Mouse (Mus musculus): ENCODE measurements around the gene Ankrd50. TPM values are rescaled to one million over a fixed set of nuclear protein-coding genes. Genes with fewer than 3 reads are reported as not detected.
A peak's percentile ranks its signal among the peaks of the same experiment; 100 is the strongest.

Ankrd50 gene
- polyA plus RNA-seq, 1 experiment from 2014 or later: 21.3 TPM

GRCm38 (mm10) chr3:38496795-38497385, 12.2 kb upstream of the Ankrd50 start:
- no peaks in the 10 kb centered on the region for H3K9me3 ChIP-seq (ENCODE audit: control insufficient read depth, low read length)
- no peak overlapping the region for H3K27ac ChIP-seq (ENCODE audit: low read depth, low read length)
- H3K4me2 ChIP-seq (ENCODE audit: low read depth, low read length): no peak overlapping the region
- 80% methylated on average over 3 of the region's 3 CpGs for WGBS
- ATAC-seq (ENCODE audit: low read depth): no peak
- H3K27me3 ChIP-seq (ENCODE audit: control insufficient read depth, insufficient read depth, low read length): no peaks in the 10 kb centered on the region
- H3K36me3 ChIP-seq (ENCODE audit: control insufficient read depth, insufficient read depth, low read length): no peaks in the 10 kb centered on the region
- no peak overlapping the region for H3K4me3 ChIP-seq (ENCODE audit: low read depth, low read length)
- no peaks in the 10 kb centered on the region for H3K4me1 ChIP-seq (ENCODE audit: control insufficient read depth, insufficient read depth, low read length)
- no peak overlapping the region for H3K9ac ChIP-seq (replicated peaks; ENCODE audit: low read depth, low read length)

- Histone ChIP-seq H3K27me3 (ENCODE audit: control insufficient read depth, insufficient read depth, low read length) (no peaks in the 10 kb centered on the region), H3K9me3 (ENCODE audit: control insufficient read depth, low read length) (no peaks in the 10 kb centered on the region), H3K4me3 (ENCODE audit: low read depth, low read length) (no peak overlapping the region), H3K4me2 (ENCODE audit: low read depth, low read length) (no peak overlapping the region), H3K27ac (ENCODE audit: low read depth, low read length) (no peak overlapping the region), H3K4me1 (ENCODE audit: control insufficient read depth, insufficient read depth, low read length) (no peaks in the 10 kb centered on the region), H3K36me3 (ENCODE audit: control insufficient read depth, insufficient read depth, low read length) (no peaks in the 10 kb centered on the region), H3K9ac (replicated peaks; ENCODE audit: low read depth, low read length) (no peak overlapping the region)
- WGBS: 78% methylated on average over 3 of the region's 3 CpGs
- no peak for ATAC-seq (ENCODE audit: low read depth)
Measured at GRCm38 (mm10) chr3:38491702-38492101, 7.1 kb upstream of the Ankrd50 start.

GRCm38 (mm10) chr3:38491236-38491635, 6.6 kb upstream of the Ankrd50 start:
- WGBS: 88% methylated on average over 3 of the region's 3 CpGs
- H3K4me1 ChIP-seq (ENCODE audit: control insufficient read depth, insufficient read depth, low read length): no peaks in the 10 kb centered on the region
- no peak overlapping the region for H3K9ac ChIP-seq (replicated peaks; ENCODE audit: low read depth, low read length)
- H3K36me3 ChIP-seq (ENCODE audit: control insufficient read depth, insufficient read depth, low read length): no peaks in the 10 kb centered on the region
- no peak overlapping the region for H3K27ac ChIP-seq (ENCODE audit: low read depth, low read length)
- H3K4me2 ChIP-seq (ENCODE audit: low read depth, low read length): no peak overlapping the region
- H3K4me3 ChIP-seq (ENCODE audit: low read depth, low read length): no peak overlapping the region
- H3K27me3 ChIP-seq (ENCODE audit: control insufficient read depth, insufficient read depth, low read length): no peaks in the 10 kb centered on the region
- no peaks in the 10 kb centered on the region for H3K9me3 ChIP-seq (ENCODE audit: control insufficient read depth, low read length)
- peak; percentile 33; the same call in 1 of the 2 replicates for ATAC-seq (ENCODE audit: low read depth)

- 89% methylated on average over 2 of the region's 2 CpGs for WGBS
- Histone ChIP-seq H3K27me3 (ENCODE audit: control insufficient read depth, insufficient read depth, low read length) (no peaks in the 10 kb centered on the region), H3K9me3 (ENCODE audit: control insufficient read depth, low read length) (no peaks in the 10 kb centered on the region), H3K4me2 (ENCODE audit: low read depth, low read length) (no peak overlapping the region), H3K4me3 (ENCODE audit: low read depth, low read length) (no peak overlapping the region), H3K4me1 (ENCODE audit: control insufficient read depth, insufficient read depth, low read length) (no peaks in the 10 kb centered on the region), H3K27ac (ENCODE audit: low read depth, low read length) (no peak overlapping the region), H3K9ac (replicated peaks; ENCODE audit: low read depth, low read length) (no peak overlapping the region), H3K36me3 (ENCODE audit: control insufficient read depth, insufficient read depth, low read length) (no peaks in the 10 kb centered on the region)
- no peak for ATAC-seq (ENCODE audit: low read depth)
Measured at GRCm38 (mm10) chr3:38490720-38491119, 6.1 kb upstream of the Ankrd50 start.

GRCm38 (mm10) chr3:38485107-38485545, 482 bp upstream of the Ankrd50 start:
- H3K36me3 ChIP-seq (ENCODE audit: control insufficient read depth, insufficient read depth, low read length): no peaks in the 10 kb centered on the region
- peak overlapping the region; percentile 32; the same call in 1 of the 2 replicates for H3K9ac ChIP-seq (replicated peaks; ENCODE audit: low read depth, low read length)
- H3K9me3 ChIP-seq (ENCODE audit: control insufficient read depth, low read length): no peaks in the 10 kb centered on the region
- ATAC-seq (ENCODE audit: low read depth): no peak
- peaks cover 29% of the 10 kb centered on the region for H3K4me1 ChIP-seq (ENCODE audit: control insufficient read depth, insufficient read depth, low read length)
- peak overlapping the region; percentile 95 for H3K4me3 ChIP-seq (ENCODE audit: low read depth, low read length)
- peak overlapping the region; percentile 43 for H3K4me2 ChIP-seq (ENCODE audit: low read depth, low read length)
- no peak overlapping the region for H3K27ac ChIP-seq (ENCODE audit: low read depth, low read length)
- under 1% methylated on average over 26 of the region's 26 CpGs for WGBS
- no peaks in the 10 kb centered on the region for H3K27me3 ChIP-seq (ENCODE audit: control insufficient read depth, insufficient read depth, low read length)

DNA sequence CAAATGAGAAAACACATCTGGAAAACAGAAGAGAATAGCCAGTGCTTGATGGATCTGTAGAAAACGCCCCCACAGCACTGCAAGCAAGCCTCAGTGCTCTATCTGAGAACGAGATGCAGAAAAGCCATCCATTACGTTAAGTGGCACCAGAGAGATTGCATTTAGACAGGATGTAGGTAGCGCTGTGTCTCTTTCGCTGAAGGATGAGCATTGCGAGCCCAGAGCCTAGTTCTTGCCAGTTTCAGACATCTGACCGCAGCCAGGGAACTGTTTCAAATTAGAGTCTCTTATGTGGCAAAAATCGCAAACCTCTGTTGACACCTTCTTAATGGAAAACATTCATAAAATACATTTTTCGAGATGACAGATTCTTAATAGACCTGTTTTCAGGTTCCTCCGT, 1.1 kb downstream of the Ankrd50 start:
- no peaks in the 10 kb centered on the region for H3K9me3 ChIP-seq (ENCODE audit: control insufficient read depth, low read length)
- H3K4me3 ChIP-seq (ENCODE audit: low read depth, low read length): peak overlapping the region; percentile 95
- H3K4me1 ChIP-seq (ENCODE audit: control insufficient read depth, insufficient read depth, low read length): peaks cover 43% of the 10 kb centered on the region
- no peak for ATAC-seq (ENCODE audit: low read depth)
- no peaks in the 10 kb centered on the region for H3K36me3 ChIP-seq (ENCODE audit: control insufficient read depth, insufficient read depth, low read length)
- peak overlapping the region; percentile 22; the same call in 1 of the 2 replicates for H3K27ac ChIP-seq (ENCODE audit: low read depth, low read length)
- H3K27me3 ChIP-seq (ENCODE audit: control insufficient read depth, insufficient read depth, low read length): no peaks in the 10 kb centered on the region
- peak overlapping the region; percentile 95 for H3K9ac ChIP-seq (replicated peaks; ENCODE audit: low read depth, low read length)
- WGBS: 13% methylated on average over 10 of the region's 10 CpGs
- H3K4me2 ChIP-seq (ENCODE audit: low read depth, low read length): peak overlapping the region; percentile 96

DNA sequence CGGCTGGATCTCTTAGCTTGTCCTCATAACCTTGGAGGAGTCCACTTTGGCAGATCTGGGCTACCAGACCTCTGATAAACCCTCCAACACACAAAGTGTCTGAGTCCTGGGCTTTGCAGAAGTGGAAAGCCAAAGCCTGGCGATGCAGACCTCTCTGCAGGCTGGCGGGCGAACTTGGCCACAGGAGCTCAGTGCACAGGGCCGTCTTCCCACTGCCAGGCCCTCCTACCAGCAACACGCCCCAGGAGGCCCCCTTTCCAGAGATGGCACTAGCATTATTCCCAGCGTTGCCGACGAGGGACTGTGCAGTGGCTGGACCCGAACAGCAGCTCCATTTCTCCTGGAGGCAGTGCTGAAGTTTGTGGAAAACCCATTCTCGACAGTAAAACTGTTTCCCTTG, 1.9 kb downstream of the Ankrd50 start:
- H3K4me1 ChIP-seq (ENCODE audit: control insufficient read depth, insufficient read depth, low read length): peaks cover 48% of the 10 kb centered on the region
- H3K9ac ChIP-seq (replicated peaks; ENCODE audit: low read depth, low read length): peak overlapping the region; percentile 95
- peak overlapping the region; percentile 96 for H3K4me2 ChIP-seq (ENCODE audit: low read depth, low read length)
- H3K9me3 ChIP-seq (ENCODE audit: control insufficient read depth, low read length): no peaks in the 10 kb centered on the region
- no peak for ATAC-seq (ENCODE audit: low read depth)
- no peaks in the 10 kb centered on the region for H3K27me3 ChIP-seq (ENCODE audit: control insufficient read depth, insufficient read depth, low read length)
- H3K4me3 ChIP-seq (ENCODE audit: low read depth, low read length): peak overlapping the region; percentile 95
- WGBS: 24% methylated on average over 11 of the region's 11 CpGs
- no peaks in the 10 kb centered on the region for H3K36me3 ChIP-seq (ENCODE audit: control insufficient read depth, insufficient read depth, low read length)
- H3K27ac ChIP-seq (ENCODE audit: low read depth, low read length): no peak overlapping the region

DNA sequence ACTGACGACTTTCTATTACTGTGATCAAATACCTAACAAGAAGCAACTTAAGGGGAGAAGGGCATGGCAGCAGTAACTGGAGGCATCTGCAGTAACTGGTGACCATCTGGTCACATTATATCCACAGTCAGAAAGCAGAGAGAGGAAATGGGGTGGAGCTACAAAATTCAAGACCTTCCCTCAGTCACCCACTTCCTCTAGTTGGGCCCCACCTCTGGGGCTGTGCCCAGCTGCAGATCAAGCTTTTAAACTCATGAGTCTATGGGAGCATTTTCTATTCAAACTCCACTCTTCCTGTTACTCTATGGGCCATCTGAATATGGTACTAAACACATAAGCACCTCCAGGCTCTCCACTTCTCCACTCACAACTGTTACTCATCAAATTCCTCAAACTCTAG, 3.5 kb downstream of the Ankrd50 start:
- Histone ChIP-seq H3K27ac (ENCODE audit: low read depth, low read length) (no peak overlapping the region), H3K4me3 (ENCODE audit: low read depth, low read length) (peak overlapping the region; percentile 19), H3K4me1 (ENCODE audit: control insufficient read depth, insufficient read depth, low read length) (peaks cover 51% of the 10 kb centered on the region), H3K27me3 (ENCODE audit: control insufficient read depth, insufficient read depth, low read length) (no peaks in the 10 kb centered on the region), H3K36me3 (ENCODE audit: control insufficient read depth, insufficient read depth, low read length) (0 out of 2 replicates have a peak, but pooled peaks cover 4% of the 10 kb centered on the region), H3K9ac (replicated peaks; ENCODE audit: low read depth, low read length) (no peak overlapping the region), H3K4me2 (ENCODE audit: low read depth, low read length) (peak overlapping the region; percentile 96), H3K9me3 (ENCODE audit: control insufficient read depth, low read length) (no peaks in the 10 kb centered on the region)
- ATAC-seq (ENCODE audit: low read depth): no peak
- WGBS: 36% methylated on average over 1 of the region's 1 CpGs

- Histone ChIP-seq H3K4me3 (ENCODE audit: low read depth, low read length) (no peak overlapping the region), H3K4me2 (ENCODE audit: low read depth, low read length) (no peak overlapping the region; the same call in 1 of the 2 replicates), H3K9me3 (ENCODE audit: control insufficient read depth, low read length) (no peaks in the 10 kb centered on the region), H3K36me3 (ENCODE audit: control insufficient read depth, insufficient read depth, low read length) (0 out of 2 replicates have a peak, but pooled peaks cover 4% of the 10 kb centered on the region), H3K9ac (replicated peaks; ENCODE audit: low read depth, low read length) (no peak overlapping the region), H3K27ac (ENCODE audit: low read depth, low read length) (no peak overlapping the region), H3K27me3 (ENCODE audit: control insufficient read depth, insufficient read depth, low read length) (no peaks in the 10 kb centered on the region), H3K4me1 (ENCODE audit: control insufficient read depth, insufficient read depth, low read length) (peaks cover 66% of the 10 kb centered on the region)
- ATAC-seq (ENCODE audit: low read depth): peak; percentile 26; the same call in 1 of the 2 replicates
- 76% methylated on average over 1 of the region's 1 CpGs for WGBS
Measured at GRCm38 (mm10) chr3:38477936-38478335, 6.7 kb downstream of the Ankrd50 start.
